Mouse (Mus musculus) bone marrow, adult 2 months (tissue): ENCODE data around the gene Atp2a2. TPM values are rescaled to one million over a fixed set of nuclear protein-coding genes. Genes with fewer than 3 reads are reported as not detected.

Experiments
- H3K27ac ChIP-seq: fragments of 200-500 bp; 2 replicates; pipeline ENCODE4 v1.5.1; 2012; ENCODE audit warnings: low read depth, mild to moderate bottlenecking, control low read depth, inconsistent platforms, low read length; ENCODE audit not compliant: control insufficient read depth, poor library complexity, insufficient read depth
- H3K4me1 ChIP-seq: fragments of 200-500 bp; 2 replicates; pipeline ENCODE4 v1.6.1; 2011; ENCODE audit warnings: low read length; ENCODE audit not compliant: control insufficient read depth, insufficient read depth
- H3K4me3 ChIP-seq: fragments of 200-500 bp; replicated peaks from 2 replicates; pipeline ENCODE3; 2011; ENCODE audit warnings: mild to moderate bottlenecking, low read depth, low read length, control low read depth; ENCODE audit not compliant: control insufficient read depth
- CTCF ChIP-seq: fragments of 200-500 bp; IDR thresholded peaks from 2 replicates; pipeline ENCODE4 v1.5.1; 2011; ENCODE audit warnings: low read length, control low read depth; ENCODE audit not compliant: control insufficient read depth, insufficient read depth
- POLR2A ChIP-seq: fragments of 200-500 bp; IDR thresholded peaks from 2 replicates; pipeline ENCODE4 v1.6.1; 2011; ENCODE audit warnings: low read depth, mild to moderate bottlenecking, control low read depth, low read length, borderline replicate concordance; ENCODE audit not compliant: control insufficient read depth
- WGBS: fragments of 180-500 bp; shearing (Covaris S2); methylation state at CpG from one replicate; pipeline ENCODE4 v1.1.7; 2018; 5-methylcytosine and 5-hydroxymethylcytosine counted together
- polyA plus RNA-seq: library from polyadenylated mRNA; stranded (reverse); fragments of >200 nt; gene quantifications from 2 replicates; pipeline ENCODE4 v1.2.4, GENCODE M21; 2011; ENCODE audit warnings: low replicate concordance; ENCODE audit not compliant: missing spikeins, insufficient read depth, insufficient read length

The Atp2a2 gene
- polyA plus RNA-seq, 1 experiment: 35.8 TPM

DNA sequence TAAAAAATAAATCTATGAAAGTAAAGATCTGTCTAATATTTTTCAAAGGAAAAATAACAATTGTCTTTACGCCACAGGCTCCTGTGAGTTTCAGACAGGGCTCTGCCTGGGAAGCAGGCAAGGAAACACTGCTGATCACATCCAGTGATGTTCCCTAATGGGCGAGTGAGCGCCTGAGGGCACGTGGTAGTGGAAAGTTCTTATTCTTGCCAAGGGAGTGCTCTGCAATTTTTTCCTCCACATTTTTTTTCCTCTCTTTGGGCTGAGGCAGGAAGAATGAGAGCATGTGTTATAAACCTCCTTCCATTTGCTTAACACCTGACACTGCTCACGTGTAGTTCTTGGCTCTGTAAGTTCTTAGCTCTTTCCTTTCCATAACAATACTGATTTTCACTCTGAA, 20.2 kb downstream of the Atp2a2 start:
- Histone ChIP-seq H3K27ac (peak overlapping the region; percentile 17; the same call in 1 of the 2 replicates), H3K4me3 (no peak overlapping the region), H3K4me1 (no peaks in the 10 kb centered on the region)
- WGBS: 82% methylated on average over 5 of the region's 5 CpGs
- TF ChIP-seq POLR2A (no peak), CTCF (no peak)

DNA sequence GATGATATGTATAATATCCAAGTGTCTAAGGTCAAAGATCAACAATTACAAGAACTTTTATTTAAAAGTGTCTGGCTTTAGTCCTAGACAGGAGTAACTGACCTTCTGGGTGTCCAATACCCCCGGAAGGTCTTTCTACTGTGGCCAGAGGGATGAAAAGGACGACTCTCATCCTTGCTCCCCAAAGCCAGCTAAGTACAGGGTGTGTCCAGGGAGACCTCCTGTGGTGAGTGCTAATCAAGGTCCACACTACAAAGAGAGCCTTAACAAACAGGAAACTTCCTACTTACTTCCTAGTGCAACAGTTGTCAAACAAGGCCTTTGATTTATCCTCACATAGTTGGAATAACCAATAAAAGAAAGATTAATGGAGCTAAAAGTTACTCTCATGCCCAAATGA, 22.9 kb downstream of the Atp2a2 start:
- no peaks in the 10 kb centered on the region for H3K4me1 ChIP-seq
- no peak overlapping the region for H3K27ac ChIP-seq
- H3K4me3 ChIP-seq: no peak overlapping the region
- WGBS: 87% methylated on average over 2 of the region's 2 CpGs
- TF ChIP-seq CTCF: no peak
- no peak for TF ChIP-seq POLR2A

DNA sequence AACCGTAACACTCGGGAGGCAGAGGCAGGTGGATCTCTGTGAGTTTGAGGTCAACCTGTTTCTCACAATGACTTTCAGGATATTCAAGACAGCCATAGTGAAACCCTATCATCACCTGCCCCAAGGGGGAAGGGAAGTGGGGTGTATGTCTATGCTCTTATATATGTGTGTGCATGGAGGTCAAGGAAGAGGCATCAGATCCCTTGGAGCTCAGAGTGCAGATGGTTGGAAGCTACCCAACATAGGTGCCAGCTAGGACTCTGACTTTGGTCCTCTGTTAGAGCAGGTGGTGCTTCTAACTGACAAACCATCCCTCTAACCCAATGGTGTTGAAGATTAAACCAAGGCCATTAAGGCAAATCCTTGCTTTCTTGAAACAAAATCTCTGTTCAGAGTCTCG, 24.5 kb downstream of the Atp2a2 start:
- TF ChIP-seq CTCF (no peak), POLR2A (no peak)
- H3K4me3 ChIP-seq: no peak overlapping the region
- no peaks in the 10 kb centered on the region for H3K4me1 ChIP-seq
- WGBS: 89% methylated on average over 3 of the region's 3 CpGs
- H3K27ac ChIP-seq: no peak overlapping the region

DNA sequence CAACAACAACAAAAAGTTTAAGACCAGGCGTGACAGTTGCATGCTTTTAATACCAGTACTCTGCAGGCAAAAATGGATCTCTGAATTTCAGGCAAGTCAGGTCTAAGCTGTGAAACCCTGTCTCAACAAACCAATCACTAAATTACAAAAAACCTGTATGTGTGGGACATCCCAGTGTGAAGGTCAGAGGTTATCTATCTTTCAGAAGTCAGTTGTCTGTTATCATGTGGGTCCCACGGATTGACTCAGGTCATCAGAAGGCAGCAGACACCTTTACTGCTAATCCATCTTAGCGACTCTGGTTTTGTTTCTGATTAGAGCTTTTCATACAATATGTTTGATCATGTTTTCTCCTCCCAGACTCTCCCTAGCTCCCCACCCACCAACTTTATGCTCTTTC, 25.9 kb downstream of the Atp2a2 start:
- Histone ChIP-seq H3K4me3 (no peak overlapping the region), H3K27ac (no peak overlapping the region), H3K4me1 (no peaks in the 10 kb centered on the region; the same call in 1 of the 2 replicates)
- 75% methylated on average over 3 of the region's 3 CpGs for WGBS
- TF ChIP-seq POLR2A (no peak), CTCF (no peak)

DNA sequence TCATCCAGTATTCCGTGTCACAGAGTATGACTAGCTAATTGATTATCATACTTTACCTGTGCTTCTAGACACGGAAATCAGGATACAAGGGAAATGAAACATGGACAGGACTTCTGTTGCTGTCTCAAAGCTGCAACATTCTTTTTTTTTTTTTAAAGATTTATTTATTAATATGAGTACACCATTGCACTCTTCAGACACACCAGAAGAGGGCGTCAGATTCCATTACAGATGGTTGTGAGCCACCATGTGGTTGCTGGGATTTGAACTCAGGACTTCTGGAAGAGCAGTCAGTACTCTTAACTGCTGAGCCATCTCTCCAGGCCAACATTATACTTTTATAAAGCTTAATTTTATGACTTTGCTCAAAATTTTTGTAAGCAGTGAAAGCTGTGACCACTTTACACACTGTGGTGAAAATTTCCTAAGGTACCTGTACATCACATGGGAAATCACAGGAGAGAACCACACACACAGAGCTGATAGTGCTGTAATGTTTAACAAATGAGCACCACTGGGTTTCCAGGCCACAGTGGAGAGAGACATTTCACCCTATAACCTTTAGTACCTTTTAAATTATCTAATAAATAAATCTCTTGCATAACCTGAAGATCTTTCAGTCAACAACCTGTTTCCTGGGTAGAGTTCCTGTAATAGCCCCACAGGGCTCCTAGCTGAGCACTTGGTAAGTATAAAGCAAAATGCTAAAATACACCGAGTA, 27.2 kb downstream of the Atp2a2 start:
- no peak for TF ChIP-seq CTCF
- TF ChIP-seq POLR2A: no peak
- Histone ChIP-seq H3K4me1 (no peaks in the 10 kb centered on the region; the same call in 1 of the 2 replicates), H3K27ac (no peak overlapping the region), H3K4me3 (no peak overlapping the region)
- WGBS: 66% methylated on average over 4 of the region's 4 CpGs

DNA sequence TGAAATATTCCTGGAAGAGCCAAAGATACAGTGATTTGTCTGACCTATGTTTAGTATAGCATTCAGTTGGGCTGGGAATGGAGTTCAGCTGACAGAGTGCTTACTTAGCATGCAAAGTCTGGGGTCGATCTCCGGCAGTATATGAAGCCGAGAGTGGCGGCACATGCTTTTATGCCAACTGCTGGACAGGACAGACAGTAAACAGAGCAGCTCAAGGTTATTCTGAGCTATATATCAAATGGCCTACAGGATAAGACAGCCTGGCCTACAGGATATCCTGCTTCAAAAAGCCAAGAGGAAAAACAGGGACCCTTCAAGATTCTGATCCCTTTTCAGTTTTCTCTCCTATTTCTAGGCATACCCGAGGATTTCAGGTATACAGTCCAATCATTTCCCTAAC, 30.4 kb downstream of the Atp2a2 start:
- 93% methylated on average over 5 of the region's 5 CpGs for WGBS
- H3K27ac ChIP-seq: no peak overlapping the region
- H3K4me3 ChIP-seq: no peak overlapping the region
- no peak for TF ChIP-seq POLR2A
- TF ChIP-seq CTCF: no peak
- no peaks in the 10 kb centered on the region; the same call in 1 of the 2 replicates for H3K4me1 ChIP-seq

DNA sequence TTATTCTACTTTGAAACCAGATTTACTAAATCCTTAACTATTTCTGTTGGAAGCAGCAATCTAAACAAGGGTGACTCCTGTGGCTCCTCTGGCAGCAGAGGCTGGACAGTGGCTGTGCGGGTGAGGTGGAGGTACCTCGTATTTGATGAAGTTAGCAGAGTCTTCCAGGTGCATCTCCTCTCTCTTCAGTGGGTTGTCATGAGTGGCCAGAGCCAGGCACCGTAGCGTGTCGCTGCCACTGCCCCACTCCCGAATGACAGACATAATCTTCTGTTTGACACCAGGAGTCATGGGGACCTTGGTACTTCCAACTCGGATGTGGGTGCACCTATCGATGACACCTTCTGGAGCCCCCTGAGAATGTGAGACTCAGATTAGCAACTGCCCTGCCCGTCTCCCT, 40.6 kb downstream of the Atp2a2 start:
- 95% methylated on average over 9 of the region's 9 CpGs for WGBS
- no peak overlapping the region for H3K4me3 ChIP-seq
- no peaks in the 10 kb centered on the region; the same call in 1 of the 2 replicates for H3K4me1 ChIP-seq
- TF ChIP-seq POLR2A: no peak
- no peak overlapping the region for H3K27ac ChIP-seq

DNA sequence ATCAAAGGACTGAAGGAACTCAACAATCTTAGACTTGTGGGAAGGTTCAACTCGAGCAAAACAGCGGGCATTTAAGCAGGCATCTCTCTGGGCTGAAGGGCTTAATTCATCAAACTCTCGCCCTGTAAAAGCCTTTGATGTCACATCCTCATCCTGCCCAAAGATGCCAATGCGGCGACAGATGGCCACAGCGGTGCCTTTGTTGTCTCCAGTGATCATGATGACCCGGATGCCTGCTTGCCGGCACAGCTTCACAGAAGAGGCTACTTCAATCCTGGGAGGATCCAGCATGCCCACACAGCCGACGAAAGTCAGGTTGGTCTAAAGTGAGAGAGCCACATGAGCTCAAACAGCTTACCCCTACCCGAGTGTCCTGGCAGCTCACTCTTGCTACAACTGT, 41.4 kb downstream of the Atp2a2 start:
- WGBS: 91% methylated on average over 11 of the region's 11 CpGs
- TF ChIP-seq POLR2A: no peak
- TF ChIP-seq CTCF: no peak
- no peak overlapping the region for H3K27ac ChIP-seq

DNA sequence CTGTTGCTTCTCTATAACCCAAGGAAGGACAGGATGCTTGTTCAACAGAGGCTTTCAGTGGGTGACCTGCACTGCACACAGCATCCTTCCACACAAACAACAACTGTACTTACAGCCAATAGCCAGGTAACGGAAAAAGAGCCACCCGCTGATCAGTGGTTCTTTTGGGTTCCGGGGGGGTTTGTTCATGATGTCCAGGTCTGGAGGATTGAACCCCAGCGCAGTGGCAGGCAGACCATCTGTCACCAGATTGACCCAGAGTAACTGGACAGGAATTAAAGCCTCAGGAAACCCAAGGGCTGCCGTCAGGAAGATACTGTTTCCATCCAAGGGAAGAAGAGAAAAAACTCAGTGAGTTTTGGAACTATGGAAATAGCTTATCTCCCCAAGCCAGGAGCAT, 42.7 kb downstream of the Atp2a2 start:
- no peaks in the 10 kb centered on the region; the same call in 1 of the 2 replicates for H3K4me1 ChIP-seq
- no peak for TF ChIP-seq POLR2A
- TF ChIP-seq CTCF: no peak
- H3K27ac ChIP-seq: no peak overlapping the region
- 97% methylated on average over 5 of the region's 5 CpGs for WGBS
- H3K4me3 ChIP-seq: no peak overlapping the region

More for the DNA sequence above, 41.4 kb downstream of the Atp2a2 start:
- no peak overlapping the region for H3K4me3 ChIP-seq
- H3K4me1 ChIP-seq: no peaks in the 10 kb centered on the region; the same call in 1 of the 2 replicates
